26 mouse cellular contexts compared by ENCODE assay signal in genomic region chr3:88418016-88418415, GRCm38 (mm10). TPM values are rescaled to one million over a fixed set of nuclear protein-coding genes. Genes with fewer than 3 reads are reported as not detected.
A peak's percentile ranks its signal among the peaks of the same experiment; 100 is the strongest.
DNase-seq lines count a peak whose midpoint lies in the region; ATAC-seq and TF ChIP-seq lines count a peak whose summit lies in the region.
"Had no signal": no experiment of that assay in that cellular context is flagged by ENCODE, and none has a peak within 500 bp of the region (broad histone marks: within the 10 kb centered on the region; RNA-seq: fewer than 3 reads in every experiment).

No protein-coding gene starts in this region.

- peak overlapping the region; percentile 9; the same call in 1 of the 2 replicates for H3K9ac ChIP-seq in limb, embryonic 11.5 days (ENCODE audit: low read length)
- H3K9ac ChIP-seq: embryonic facial prominence, embryonic 13.5 days; forebrain, embryonic 12.5 days; heart, embryonic 12.5 days; hindbrain, embryonic 15.5 days had no signal

- peaks cover 13% of the 10 kb centered on the region for H3K36me3 ChIP-seq in limb, embryonic 11.5 days (ENCODE audit: control insufficient read depth, insufficient read depth, low read length)
- peaks cover 90% of the 10 kb centered on the region for H3K36me3 ChIP-seq in limb, embryonic 10.5 days
- peaks cover 96% of the 10 kb centered on the region for H3K36me3 ChIP-seq in G1E (replicated peaks)

- no peak for TF ChIP-seq CTCF in G1E (IDR thresholded peaks at IDR 0.05; ENCODE audit: low read depth, low read length)

- peak; percentile 61 for DNase-seq in adrenal gland, postnatal 10 days
- DNase-seq in adrenal gland, adult 18-20 months (ENCODE audit: low spot score in 2 of 2) = no peak
- DNase-seq in limb, embryonic 11.5 days (ENCODE audit: low spot score) = no peak
- DNase-seq in limb, embryonic 10.5 days (ENCODE audit: low spot score) = no peak
- DNase-seq in lung, postnatal 36 days = peak; percentile 19
- DNase-seq in lung, postnatal 14 days = no peak
- no peak for DNase-seq in G1E (ENCODE audit: low spot score)
- no peak for DNase-seq in gastrocnemius, postnatal 4 days (ENCODE audit: low spot score in 2 of 2)
- DNase-seq: adrenal gland, adult 2 months; B cell, adult 2 months; cerebellum, adult 18-20 months; cerebellum, adult 9-11 months; cerebellum, postnatal 36 days; gastrocnemius, postnatal 10 days; heart, postnatal 36 days had no signal

- H3K4me3 ChIP-seq in limb, embryonic 11.5 days (ENCODE audit: low read depth, low read length) = no peak overlapping the region
- no peak overlapping the region for H3K4me3 ChIP-seq in limb, embryonic 10.5 days
- peak overlapping the region; percentile 62; the same call in 1 of the 2 replicates for H3K4me3 ChIP-seq in G1E (ENCODE audit: low read depth, low read length)
- H3K4me3 ChIP-seq: embryonic facial prominence, embryonic 13.5 days; forebrain, embryonic 12.5 days; heart, embryonic 12.5 days; hindbrain, embryonic 15.5 days had no signal

- no peaks in the 10 kb centered on the region for H3K4me1 ChIP-seq in limb, embryonic 11.5 days (ENCODE audit: control insufficient read depth, insufficient read depth, low read length)
- H3K4me1 ChIP-seq in limb, embryonic 10.5 days = peaks cover 6% of the 10 kb centered on the region; the same call in 1 of the 2 replicates
- peaks cover 94% of the 10 kb centered on the region for H3K4me1 ChIP-seq in G1E (ENCODE audit: insufficient read depth, low read depth, low read length)

- no peaks in the 10 kb centered on the region for H3K27me3 ChIP-seq in limb, embryonic 11.5 days (ENCODE audit: control insufficient read depth, insufficient read depth, low read length)
- no peaks in the 10 kb centered on the region for H3K27me3 ChIP-seq in limb, embryonic 10.5 days (ENCODE audit: low read depth, poor library complexity, severe bottlenecking)
- no peaks in the 10 kb centered on the region for H3K27me3 ChIP-seq in G1E (ENCODE audit: insufficient read depth, low read length)
- H3K27me3 ChIP-seq: embryonic facial prominence, embryonic 13.5 days; forebrain, embryonic 12.5 days; heart, embryonic 12.5 days; hindbrain, embryonic 15.5 days had no signal

- H3K9me3 ChIP-seq in limb, embryonic 11.5 days (ENCODE audit: control insufficient read depth, low read length) = no peaks in the 10 kb centered on the region
- no peaks in the 10 kb centered on the region for H3K9me3 ChIP-seq in limb, embryonic 10.5 days (replicated peaks)
- H3K9me3 ChIP-seq in G1E (replicated peaks) = no peaks in the 10 kb centered on the region
- H3K9me3 ChIP-seq: embryonic facial prominence, embryonic 13.5 days; forebrain, embryonic 12.5 days; heart, embryonic 12.5 days; hindbrain, embryonic 15.5 days had no signal

- ATAC-seq in limb, embryonic 11.5 days (ENCODE audit: insufficient number of reproducible peaks, low FRiP score, low TSS enrichment, low read depth) = no peak
- ATAC-seq in G1E (ENCODE audit: extremely low read depth, insufficient number of reproducible peaks, low FRiP score, poor library complexity, severe bottlenecking) = no peak
- ATAC-seq: CD4-positive, CD25-positive, alpha-beta regulatory T cell, adult 4 months; forebrain, embryonic 16.5 days had no signal

- H3K27ac ChIP-seq in limb, embryonic 11.5 days (replicated peaks; ENCODE audit: low read depth, low read length) = no peak overlapping the region
- no peak overlapping the region for H3K27ac ChIP-seq in limb, embryonic 10.5 days
- H3K27ac ChIP-seq: embryonic facial prominence, embryonic 13.5 days; forebrain, embryonic 12.5 days; hindbrain, embryonic 15.5 days had no signal

- H3K4me2 ChIP-seq in limb, embryonic 11.5 days (ENCODE audit: low read depth, severe bottlenecking) = no peak overlapping the region
- H3K4me2 ChIP-seq: embryonic facial prominence, embryonic 13.5 days; forebrain, embryonic 12.5 days; heart, embryonic 12.5 days; hindbrain, embryonic 15.5 days had no signal

- WGBS in limb, embryonic 11.5 days = 84% methylated on average over 6 of the region's 6 CpGs
- WGBS in limb, embryonic 10.5 days = 83% methylated on average over 6 of the region's 6 CpGs

RNA-seq across cellular contexts. Expression of gene Slc25a44, which starts 6.9 kb away (rescaled TPM):
- 10 to 100 TPM; 37.8 to 47.6 TPM for total RNA-seq in adrenal gland, postnatal 10 days (2021)
- 10 to 100 TPM; 56.0 to 66.6 TPM for total RNA-seq in adrenal gland, adult 18-20 months (2021)
- 17.7 and 18.9 TPM in 2 replicates for polyA plus RNA-seq in limb, embryonic 11.5 days (2014; fragmentation: Nextera tagmentation; extraction: Ambion mirVana)
- polyA plus RNA-seq in limb, embryonic 10.5 days (2016; fragmentation: Nextera tagmentation; extraction: Ambion mirVana) = 16.7 and 18.0 TPM in 2 replicates
- 62.0 and 62.3 TPM in 2 replicates for total RNA-seq in G1E (2014; fragmentation: Nextera tagmentation)
- 50.3 and 50.9 TPM in 2 replicates for total RNA-seq in G1E (2017)
- polyA plus RNA-seq in G1E (2012) = 17.4 and 23.0 TPM in 2 replicates
- total RNA-seq in gastrocnemius, postnatal 4 days (2021) = 10 to 100 TPM; 12.1 to 13.3 TPM

RNA-seq across cellular contexts. Expression of gene Pmf1, which starts 7.9 kb away (rescaled TPM):
- total RNA-seq in adrenal gland, postnatal 10 days (2021) = 10 to 100 TPM; 60.2 to 62.6 TPM
- 10 to 100 TPM; 26.5 to 35.5 TPM for total RNA-seq in adrenal gland, adult 18-20 months (2021)
- 174 and 185 TPM in 2 replicates for polyA plus RNA-seq in limb, embryonic 11.5 days (2014; fragmentation: Nextera tagmentation; extraction: Ambion mirVana)
- polyA plus RNA-seq in limb, embryonic 10.5 days (2016; fragmentation: Nextera tagmentation; extraction: Ambion mirVana) = 197 and 220 TPM in 2 replicates
- 273 and 301 TPM in 2 replicates for total RNA-seq in G1E (2014; fragmentation: Nextera tagmentation)
- 110 and 117 TPM in 2 replicates for total RNA-seq in G1E (2017)
- 254 and 283 TPM in 2 replicates for polyA plus RNA-seq in G1E (2012)
- 10 to 100 TPM; 52.2 to 59.1 TPM for total RNA-seq in gastrocnemius, postnatal 4 days (2021)

RNA-seq across cellular contexts. Expression of gene Bglap, which starts 33.8 kb away (rescaled TPM):
- 100 to 1,000 TPM in 1 of 2 experiments, 1 to 10 TPM in 1; 1.6 to 106 TPM for total RNA-seq in adrenal gland, postnatal 10 days (2021)
- 1 to 10 TPM in 1 of 2 experiments, not detected in 1; 2.7 TPM for total RNA-seq in adrenal gland, adult 18-20 months (2021)
- not detected in 2 replicates for polyA plus RNA-seq in limb, embryonic 11.5 days (2014; fragmentation: Nextera tagmentation; extraction: Ambion mirVana)
- 0.79 TPM in 1 of 2 replicates, not detected in the other for polyA plus RNA-seq in limb, embryonic 10.5 days (2016; fragmentation: Nextera tagmentation; extraction: Ambion mirVana)
- not detected in 2 replicates for total RNA-seq in G1E (2014; fragmentation: Nextera tagmentation)
- total RNA-seq in G1E (2017) = not detected in 2 replicates
- not detected in 2 replicates for polyA plus RNA-seq in G1E (2012)
- total RNA-seq in gastrocnemius, postnatal 4 days (2021) = 1 to 10 TPM in 1 of 2 experiments, not detected in 1; 1.4 TPM
- total RNA-seq: heart, adult 8-10 months; heart, postnatal 36 days; MEL had no signal
- polyA plus RNA-seq: adrenal gland, adult 2 months; CD4-positive, CD25-positive, alpha-beta regulatory T cell, adult 4 months; forebrain, embryonic 12.5 days; forebrain, embryonic 16.5 days; gonadal fat pad, adult 2 months; heart, embryonic 12.5 days; heart, postnatal 0 days; hindbrain, embryonic 11.5 days; hindbrain, embryonic 15.5 days had no signal

RNA-seq across cellular contexts. Expression of gene Bglap2, which starts 39.5 kb away (rescaled TPM):
- total RNA-seq in adrenal gland, postnatal 10 days (2021) = 10 to 100 TPM in 1 of 2 experiments, not detected in 1; 24.0 TPM
- under 1 TPM in 1 of 2 experiments, not detected in 1; 0.76 TPM for total RNA-seq in adrenal gland, adult 18-20 months (2021)
- not detected in 2 replicates for polyA plus RNA-seq in limb, embryonic 11.5 days (2014; fragmentation: Nextera tagmentation; extraction: Ambion mirVana)
- not detected in 2 replicates for polyA plus RNA-seq in limb, embryonic 10.5 days (2016; fragmentation: Nextera tagmentation; extraction: Ambion mirVana)
- total RNA-seq in G1E (2014; fragmentation: Nextera tagmentation) = not detected in 2 replicates
- total RNA-seq in G1E (2017) = not detected in 2 replicates
- polyA plus RNA-seq in G1E (2012) = not detected in 2 replicates
- total RNA-seq in gastrocnemius, postnatal 4 days (2021) = not detected
- total RNA-seq: heart, adult 8-10 months; heart, postnatal 36 days; MEL had no signal
- polyA plus RNA-seq: CD4-positive, CD25-positive, alpha-beta regulatory T cell, adult 4 months; forebrain, embryonic 12.5 days; forebrain, embryonic 16.5 days; gonadal fat pad, adult 2 months; heart, embryonic 12.5 days; heart, postnatal 0 days; hindbrain, embryonic 11.5 days; hindbrain, embryonic 15.5 days had no signal

RNA-seq across cellular contexts. Expression of gene Sema4a, which starts 43.0 kb away (rescaled TPM):
- total RNA-seq in adrenal gland, postnatal 10 days (2021) = 10 to 100 TPM; 13.4 to 15.5 TPM
- 10 to 100 TPM; 12.6 to 23.6 TPM for total RNA-seq in adrenal gland, adult 18-20 months (2021)
- 5.4 and 5.7 TPM in 2 replicates for polyA plus RNA-seq in limb, embryonic 11.5 days (2014; fragmentation: Nextera tagmentation; extraction: Ambion mirVana)
- 4.7 and 6.7 TPM in 2 replicates for polyA plus RNA-seq in limb, embryonic 10.5 days (2016; fragmentation: Nextera tagmentation; extraction: Ambion mirVana)
- total RNA-seq in G1E (2014; fragmentation: Nextera tagmentation) (1.1 TPM in 1 of 2 replicates, not detected in the other), G1E (2017) (0.23 and 0.66 TPM in 2 replicates)
- polyA plus RNA-seq in G1E (2012) = 1.3 and 1.7 TPM in 2 replicates
- total RNA-seq in gastrocnemius, postnatal 4 days (2021) = 1 to 10 TPM; 3.0 to 4.4 TPM

Comparison
In these comparisons a context has a peak if more than half of its experiments do, and no peak if none do; other contexts are left out.
1. DNase-seq: peak in adrenal gland, postnatal 10 days (single experiment) and lung, postnatal 36 days (single experiment); none in adrenal gland, adult 18-20 months (0 of 2), limb, embryonic 11.5 days (single experiment), limb, embryonic 10.5 days (single experiment), lung, postnatal 14 days (single experiment), G1E (single experiment) and gastrocnemius, postnatal 4 days (0 of 2).